Mouse (Mus musculus): ENCODE results near the gene Scgb1b24. TPM values are rescaled to one million over a fixed set of nuclear protein-coding genes. Genes with fewer than 3 reads are reported as not detected.

Scgb1b24 gene
- total RNA-seq (2021) = not detected
- long read RNA-seq = 0 reads

GRCm38 (mm10) chr7:33743499-33743898, at the start of gene Scgb1b24:
Gene Scgb1b24 (plus strand): TSS chr7:33743799.
- DNase-seq (ENCODE audit: low spot score in 2 of 2) = no peak

DNA sequence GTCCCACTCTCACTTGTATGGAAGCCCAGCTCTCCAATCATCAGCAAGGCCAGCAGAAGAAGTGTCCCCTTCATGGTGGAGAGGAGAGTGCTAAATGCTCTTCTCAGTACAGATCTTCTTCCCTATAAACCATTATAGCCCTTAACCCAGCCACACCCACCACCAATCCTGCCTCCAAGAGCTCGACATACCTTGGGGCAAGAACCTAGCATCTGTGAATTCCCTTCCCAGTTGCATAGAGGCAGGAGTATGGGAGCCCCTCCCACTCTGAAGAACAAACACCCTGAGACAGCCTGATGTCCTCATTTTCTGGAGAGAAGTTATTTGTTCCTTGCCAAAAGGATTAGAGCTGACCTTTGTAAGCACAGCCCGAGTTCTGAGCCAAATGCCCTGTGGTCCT, 4.4 kb upstream of the Scgb1b24 start, which contains the start of gene Scgb2b24:
Scgb2b24 (minus strand) TSS at position 101 of the 400 bp plus-strand sequence.
- no peak for DNase-seq (ENCODE audit: low spot score in 2 of 2)

Other genes with a start within 250 kb of the Scgb1b24 start
- not detected for gene Scgb2b21, start 223.3 kb upstream of the Scgb1b24 start, total RNA-seq (2021)
- gene Scgb2b24, start 4.5 kb upstream of the Scgb1b24 start, total RNA-seq (2021) = not detected
- gene Scgb2b26, start 201.2 kb downstream of the Scgb1b24 start, total RNA-seq (2021) = not detected

Measured in layer of hippocampus, postnatal 10 days (tissue).